Mouse (Mus musculus) testis, adult 2 months (tissue): ENCODE results near the gene Gpnmb. TPM values are rescaled to one million over a fixed set of nuclear protein-coding genes. Genes with fewer than 3 reads are reported as not detected.

Source experiments
- H3K27ac ChIP-seq: fragments of 200-500 bp; 2 replicates; pipeline ENCODE4 v1.5.1; 2012; ENCODE audit warnings: low read depth, low read length; ENCODE audit not compliant: control insufficient read depth, insufficient read depth
- H3K27me3 ChIP-seq: fragments of 200-500 bp; 2 replicates; pipeline ENCODE4 v1.6.1; 2012; ENCODE audit warnings: mild to moderate bottlenecking, low read length, moderate library complexity; ENCODE audit not compliant: control insufficient read depth, insufficient read depth
- H3K36me3 ChIP-seq: fragments of 200-500 bp; 2 replicates; pipeline ENCODE4 v1.6.1; 2012; ENCODE audit warnings: mild to moderate bottlenecking, low read length; ENCODE audit not compliant: control insufficient read depth, insufficient read depth
- H3K4me1 ChIP-seq: fragments of 200-500 bp; 2 replicates; pipeline ENCODE4 v1.6.1; 2012; ENCODE audit warnings: low read length; ENCODE audit not compliant: control insufficient read depth, insufficient read depth
- H3K4me3 ChIP-seq: fragments of 200-500 bp; 2 replicates; pipeline ENCODE4 v1.5.1; 2012; ENCODE audit warnings: low read depth, mild to moderate bottlenecking, low read length, moderate library complexity, mixed read lengths; ENCODE audit not compliant: control insufficient read depth
- CTCF ChIP-seq: fragments of 200-500 bp; IDR thresholded peaks from 2 replicates; pipeline ENCODE4 v1.5.1; 2012; ENCODE audit warnings: low read depth, mild to moderate bottlenecking, inconsistent platforms, low read length, moderate library complexity; ENCODE audit not compliant: control insufficient read depth, insufficient read depth, insufficient replicate concordance
- POLR2A ChIP-seq: fragments of 200-500 bp; IDR thresholded peaks from 2 replicates; pipeline ENCODE4 v1.6.1; 2012; ENCODE audit warnings: low read depth, mild to moderate bottlenecking, inconsistent platforms, low read length, moderate library complexity; ENCODE audit not compliant: control insufficient read depth
- polyA plus RNA-seq: library from polyadenylated mRNA; depleted of rRNA; stranded (reverse); fragments of >200 nt; gene quantifications from 2 replicates; pipeline ENCODE4 v1.2.3, GENCODE M21; 2012

Gpnmb gene
- polyA plus RNA-seq, 1 experiment = 0.31 TPM

- Histone ChIP-seq H3K27me3 (no peaks in the 10 kb centered on the region), H3K4me3 (peak overlapping the region; percentile 49), H3K27ac (no peak overlapping the region), H3K36me3 (no peaks in the 10 kb centered on the region), H3K4me1 (peaks cover 7% of the 10 kb centered on the region)
- no peak for TF ChIP-seq CTCF
- TF ChIP-seq POLR2A = no peak
Observed at GRCm38 (mm10) chr6:49008420-49009160, 27.8 kb upstream of the Gpnmb start.

GRCm38 (mm10) chr6:49009161-49009555 is 27.2 kb upstream of the Gpnmb start:
- H3K27ac ChIP-seq = no peak overlapping the region
- H3K27me3 ChIP-seq = no peaks in the 10 kb centered on the region
- H3K36me3 ChIP-seq = no peaks in the 10 kb centered on the region
- TF ChIP-seq POLR2A = no peak
- peaks cover 7% of the 10 kb centered on the region for H3K4me1 ChIP-seq
- H3K4me3 ChIP-seq = no peak overlapping the region

- Histone ChIP-seq H3K4me1 (peaks cover 7% of the 10 kb centered on the region), H3K4me3 (no peak overlapping the region), H3K27me3 (no peaks in the 10 kb centered on the region), H3K27ac (no peak overlapping the region), H3K36me3 (no peaks in the 10 kb centered on the region)
- TF ChIP-seq CTCF = no peak
- no peak for TF ChIP-seq POLR2A
Observed at GRCm38 (mm10) chr6:49009665-49010064, 26.7 kb upstream of the Gpnmb start.

- TF ChIP-seq POLR2A (no peak), CTCF (no peak)
- Histone ChIP-seq H3K27ac (no peak overlapping the region), H3K27me3 (no peaks in the 10 kb centered on the region), H3K4me1 (peaks cover 7% of the 10 kb centered on the region), H3K4me3 (no peak overlapping the region), H3K36me3 (no peaks in the 10 kb centered on the region)
Observed at GRCm38 (mm10) chr6:49011191-49011590, 25.2 kb upstream of the Gpnmb start.

GRCm38 (mm10) chr6:49013023-49013422 is 23.3 kb upstream of the Gpnmb start:
- Histone ChIP-seq H3K36me3 (no peaks in the 10 kb centered on the region), H3K27me3 (no peaks in the 10 kb centered on the region), H3K27ac (no peak overlapping the region), H3K4me1 (peaks cover 7% of the 10 kb centered on the region), H3K4me3 (no peak overlapping the region)
- TF ChIP-seq POLR2A (no peak), CTCF (no peak)

- TF ChIP-seq CTCF (no peak), POLR2A (no peak)
- Histone ChIP-seq H3K4me1 (peaks cover 3% of the 10 kb centered on the region), H3K4me3 (no peak overlapping the region), H3K36me3 (no peaks in the 10 kb centered on the region), H3K27ac (no peak overlapping the region), H3K27me3 (no peaks in the 10 kb centered on the region)
Observed at GRCm38 (mm10) chr6:49013458-49013857, 22.9 kb upstream of the Gpnmb start.

- H3K4me3 ChIP-seq = no peak overlapping the region
- no peak overlapping the region for H3K27ac ChIP-seq
- no peaks in the 10 kb centered on the region for H3K27me3 ChIP-seq
- no peak for TF ChIP-seq CTCF
- no peak for TF ChIP-seq POLR2A
- no peaks in the 10 kb centered on the region for H3K4me1 ChIP-seq
- no peaks in the 10 kb centered on the region for H3K36me3 ChIP-seq
Observed at GRCm38 (mm10) chr6:49017150-49017549, 19.2 kb upstream of the Gpnmb start.

GRCm38 (mm10) chr6:49019341-49019740 is 17.0 kb upstream of the Gpnmb start:
- Histone ChIP-seq H3K27ac (no peak overlapping the region), H3K27me3 (no peaks in the 10 kb centered on the region), H3K4me3 (no peak overlapping the region), H3K36me3 (no peaks in the 10 kb centered on the region), H3K4me1 (no peaks in the 10 kb centered on the region)
- no peak for TF ChIP-seq POLR2A
- TF ChIP-seq CTCF = no peak
